Mouse (Mus musculus): Measurements from ENCODE around the gene Pigr. TPM values are rescaled to one million over a fixed set of nuclear protein-coding genes. Genes with fewer than 3 reads are reported as not detected.

Gene Pigr
- polyA plus RNA-seq, 1 experiment from 2014 or later = not detected

- ATAC-seq (ENCODE audit: low read depth) = no peak
- no peak overlapping the region for H3K4me2 ChIP-seq
Measured at GRCm38 (mm10) chr1:130835161-130835936, 8.9 kb downstream of the Pigr start.

GRCm38 (mm10) chr1:130838288-130838687 lies 11.8 kb downstream of the Pigr start:
- H3K9ac ChIP-seq = no peak overlapping the region
- H3K27ac ChIP-seq (replicated peaks) = no peak overlapping the region
- no peaks in the 10 kb centered on the region for H3K27me3 ChIP-seq
- H3K4me1 ChIP-seq (replicated peaks) = no peaks in the 10 kb centered on the region
- H3K9me3 ChIP-seq = no peaks in the 10 kb centered on the region
- no peak overlapping the region for H3K4me2 ChIP-seq
- H3K4me3 ChIP-seq = no peak overlapping the region
- 60% methylated on average over 6 of the region's 6 CpGs for WGBS
- H3K36me3 ChIP-seq = no peaks in the 10 kb centered on the region
- ATAC-seq (ENCODE audit: low read depth) = no peak

More at GRCm38 (mm10) chr1:130835161-130835936, 8.9 kb downstream of the Pigr start:
- H3K36me3 ChIP-seq = no peaks in the 10 kb centered on the region
- no peak overlapping the region for H3K4me3 ChIP-seq
- no peaks in the 10 kb centered on the region for H3K27me3 ChIP-seq
- whole genome bisulfite sequencing = 89% methylated on average over 6 of the region's 6 CpGs
- H3K9me3 ChIP-seq = no peaks in the 10 kb centered on the region
- no peak overlapping the region for H3K9ac ChIP-seq
- no peak overlapping the region for H3K27ac ChIP-seq (replicated peaks)
- no peaks in the 10 kb centered on the region for H3K4me1 ChIP-seq (replicated peaks)

GRCm38 (mm10) chr1:130840599-130841379 lies 14.3 kb downstream of the Pigr start:
- no peak overlapping the region for H3K4me2 ChIP-seq
- H3K27ac ChIP-seq (replicated peaks) = no peak overlapping the region
- ATAC-seq (ENCODE audit: low read depth) = no peak

GRCm38 (mm10) chr1:130841621-130842020 lies 15.1 kb downstream of the Pigr start:
- 89% methylated on average over 7 of the region's 7 CpGs for WGBS
- Histone ChIP-seq H3K36me3 (no peaks in the 10 kb centered on the region), H3K9ac (no peak overlapping the region)

More at GRCm38 (mm10) chr1:130840599-130841379, 14.3 kb downstream of the Pigr start:
- Histone ChIP-seq H3K36me3 (no peaks in the 10 kb centered on the region), H3K4me3 (no peak overlapping the region), H3K9ac (no peak overlapping the region), H3K4me1 (replicated peaks) (no peaks in the 10 kb centered on the region), H3K27me3 (no peaks in the 10 kb centered on the region), H3K9me3 (no peaks in the 10 kb centered on the region)
- WGBS = 69% methylated on average over 8 of the region's 8 CpGs

GRCm38 (mm10) chr1:130844516-130844915 lies 18.0 kb downstream of the Pigr start:
- no peak for ATAC-seq (ENCODE audit: low read depth)
- Histone ChIP-seq H3K27me3 (no peaks in the 10 kb centered on the region), H3K4me2 (no peak overlapping the region), H3K4me3 (no peak overlapping the region), H3K9ac (no peak overlapping the region), H3K36me3 (no peaks in the 10 kb centered on the region), H3K27ac (replicated peaks) (no peak overlapping the region), H3K9me3 (no peaks in the 10 kb centered on the region), H3K4me1 (replicated peaks) (no peaks in the 10 kb centered on the region)
- 94% methylated on average over 7 of the region's 7 CpGs for WGBS

More at GRCm38 (mm10) chr1:130841621-130842020, 15.1 kb downstream of the Pigr start:
- Histone ChIP-seq H3K4me1 (replicated peaks) (no peaks in the 10 kb centered on the region), H3K4me3 (no peak overlapping the region), H3K27ac (replicated peaks) (no peak overlapping the region), H3K9me3 (no peaks in the 10 kb centered on the region), H3K27me3 (no peaks in the 10 kb centered on the region), H3K4me2 (no peak overlapping the region)
- ATAC-seq (ENCODE audit: low read depth) = no peak

GRCm38 (mm10) chr1:130849530-130850214 lies 23.2 kb downstream of the Pigr start:
- WGBS = 92% methylated on average over 10 of the region's 10 CpGs
- H3K27me3 ChIP-seq = no peaks in the 10 kb centered on the region
- H3K4me3 ChIP-seq = no peak overlapping the region
- H3K9ac ChIP-seq = no peak overlapping the region
- H3K4me1 ChIP-seq (replicated peaks) = no peaks in the 10 kb centered on the region
- H3K4me2 ChIP-seq = no peak overlapping the region
- no peak for ATAC-seq (ENCODE audit: low read depth)
- H3K9me3 ChIP-seq = no peaks in the 10 kb centered on the region
- H3K27ac ChIP-seq (replicated peaks) = no peak overlapping the region
- no peaks in the 10 kb centered on the region for H3K36me3 ChIP-seq

GRCm38 (mm10) chr1:130850405-130850804 lies 23.9 kb downstream of the Pigr start:
- ATAC-seq (ENCODE audit: low read depth) = no peak
- H3K27ac ChIP-seq (replicated peaks) = no peak overlapping the region
- WGBS = 89% methylated on average over 5 of the region's 5 CpGs
- no peak overlapping the region for H3K9ac ChIP-seq
- H3K27me3 ChIP-seq = no peaks in the 10 kb centered on the region
- no peaks in the 10 kb centered on the region for H3K9me3 ChIP-seq
- no peak overlapping the region for H3K4me3 ChIP-seq
- no peaks in the 10 kb centered on the region for H3K4me1 ChIP-seq (replicated peaks)
- H3K4me2 ChIP-seq = no peak overlapping the region
- H3K36me3 ChIP-seq = no peaks in the 10 kb centered on the region

- Histone ChIP-seq H3K4me1 (replicated peaks) (no peaks in the 10 kb centered on the region), H3K4me2 (no peak overlapping the region), H3K36me3 (no peaks in the 10 kb centered on the region), H3K27ac (replicated peaks) (no peak overlapping the region), H3K27me3 (no peaks in the 10 kb centered on the region), H3K9me3 (no peaks in the 10 kb centered on the region), H3K4me3 (no peak overlapping the region), H3K9ac (no peak overlapping the region)
- no peak for ATAC-seq (ENCODE audit: low read depth)
- 87% methylated on average over 9 of the region's 9 CpGs for WGBS
Measured at GRCm38 (mm10) chr1:130854819-130855218, 28.3 kb downstream of the Pigr start.

GRCm38 (mm10) chr1:130855723-130856122 lies 29.2 kb downstream of the Pigr start:
- Histone ChIP-seq H3K4me2 (no peak overlapping the region), H3K9ac (no peak overlapping the region), H3K4me1 (replicated peaks) (no peaks in the 10 kb centered on the region), H3K27ac (replicated peaks) (no peak overlapping the region), H3K36me3 (no peaks in the 10 kb centered on the region), H3K27me3 (no peaks in the 10 kb centered on the region), H3K4me3 (no peak overlapping the region), H3K9me3 (no peaks in the 10 kb centered on the region)
- no peak for ATAC-seq (ENCODE audit: low read depth)
- 87% methylated on average over 2 of the region's 2 CpGs for WGBS

GRCm38 (mm10) chr1:130857456-130857855 lies 31.0 kb downstream of the Pigr start:
- Histone ChIP-seq H3K4me3 (no peak overlapping the region), H3K36me3 (no peaks in the 10 kb centered on the region), H3K27me3 (no peaks in the 10 kb centered on the region), H3K4me2 (no peak overlapping the region), H3K9ac (no peak overlapping the region), H3K9me3 (no peaks in the 10 kb centered on the region), H3K4me1 (replicated peaks) (no peaks in the 10 kb centered on the region), H3K27ac (replicated peaks) (no peak overlapping the region)
- ATAC-seq (ENCODE audit: low read depth) = no peak
- WGBS = 94% methylated on average over 4 of the region's 4 CpGs

GRCm38 (mm10) chr1:130864238-130864637 lies 37.8 kb downstream of the Pigr start:
- Histone ChIP-seq H3K4me3 (no peak overlapping the region), H3K9ac (no peak overlapping the region), H3K4me1 (replicated peaks) (no peaks in the 10 kb centered on the region), H3K4me2 (no peak overlapping the region), H3K27ac (replicated peaks) (no peak overlapping the region), H3K36me3 (no peaks in the 10 kb centered on the region), H3K9me3 (no peaks in the 10 kb centered on the region), H3K27me3 (no peaks in the 10 kb centered on the region)
- ATAC-seq (ENCODE audit: low read depth) = no peak
- WGBS = 89% methylated on average over 4 of the region's 4 CpGs

GRCm38 (mm10) chr1:130864741-130865140 lies 38.3 kb downstream of the Pigr start:
- no peaks in the 10 kb centered on the region for H3K36me3 ChIP-seq
- no peaks in the 10 kb centered on the region for H3K27me3 ChIP-seq
- H3K9ac ChIP-seq = no peak overlapping the region
- H3K4me2 ChIP-seq = no peak overlapping the region
- no peak overlapping the region for H3K4me3 ChIP-seq
- no peaks in the 10 kb centered on the region for H3K9me3 ChIP-seq
- H3K27ac ChIP-seq (replicated peaks) = no peak overlapping the region
- no peaks in the 10 kb centered on the region for H3K4me1 ChIP-seq (replicated peaks)
- ATAC-seq (ENCODE audit: low read depth) = no peak
- WGBS = 95% methylated on average over 5 of the region's 5 CpGs

All from neural tube, embryonic 13.5 days (tissue).